Mouse (Mus musculus) CH12.LX (cell line): ENCODE measurements around the gene Gab1.

Experiments used
- EP300 ChIP-seq: IDR thresholded peaks from 2 replicates; pipeline ENCODE4 v1.6.1; 2011; ENCODE audit warnings: low read length, improper control_type of control experiment
- ETS1 ChIP-seq: conservative IDR thresholded peaks from 2 replicates; pipeline ENCODE4 v1.6.1; 2012; ENCODE audit warnings: low read depth, mild to moderate bottlenecking, inconsistent platforms, low read length, improper control_type of control experiment, moderate library complexity
- MAX ChIP-seq: IDR thresholded peaks from 2 replicates; pipeline ENCODE4 v1.6.1; 2011; ENCODE audit warnings: low read length, improper control_type of control experiment
- TCF12 ChIP-seq: IDR thresholded peaks from 2 replicates; pipeline ENCODE4 v1.6.1; 2014; ENCODE audit warnings: low read depth, mild to moderate bottlenecking, inconsistent platforms, low read length, improper control_type of control experiment

DNA sequence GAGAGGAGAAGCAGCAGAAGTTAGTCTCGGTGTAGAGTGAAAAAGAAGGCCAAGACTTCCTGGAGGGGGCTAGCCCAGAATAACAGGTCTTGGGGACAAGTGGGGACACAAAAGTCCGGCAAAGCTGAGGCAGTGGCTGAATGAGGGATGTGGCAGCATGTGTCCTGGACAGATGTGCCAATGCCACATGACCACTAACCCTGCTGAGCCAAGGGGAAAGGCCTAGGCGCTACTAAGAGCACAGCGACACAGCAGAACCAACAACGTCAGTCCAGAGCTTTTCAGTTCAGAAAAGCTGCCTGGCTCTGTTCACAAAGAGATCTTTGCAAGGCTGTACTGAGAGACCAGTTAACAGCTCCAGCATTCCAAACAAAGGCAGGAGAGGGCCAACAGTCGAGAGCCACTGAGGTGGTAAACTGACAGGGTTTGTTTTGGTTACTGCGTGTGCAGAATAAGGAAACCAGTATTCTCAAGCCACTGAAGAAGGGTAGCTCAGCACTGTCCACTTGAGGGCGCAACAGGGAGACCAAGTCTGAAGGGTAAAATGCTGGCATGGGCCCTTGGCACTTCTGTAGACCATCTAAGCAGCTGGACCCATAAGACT is 15.0 kb downstream of the Gab1 start:
- TF ChIP-seq MAX (no peak), TCF12 (no peak), EP300 (no peak), ETS1 (no peak)
